Mouse (Mus musculus) spleen, adult 2 months (tissue): ENCODE data around the gene Igfbp7. TPM values are rescaled to one million over a fixed set of nuclear protein-coding genes. Genes with fewer than 3 reads are reported as not detected.

ENCODE experiments used
- DNase-seq, 2 experiments: peaks; one replicate each; pipeline versions ENCODE4 v3.0.0 to v3.0.0-alpha.2; 2012 to 2021; ENCODE audit warnings: low spot score in 2 of 2, low read depth in 1 of 2
- H3K27ac ChIP-seq: fragments of 200-500 bp; 2 replicates; pipeline ENCODE4 v1.5.1; 2012; ENCODE audit warnings: low read length, inconsistent platforms; ENCODE audit not compliant: insufficient read depth
- H3K27me3 ChIP-seq: fragments of 200-500 bp; 2 replicates; pipeline ENCODE4 v1.6.1; 2012; ENCODE audit warnings: mild to moderate bottlenecking, moderate library complexity, low read length, inconsistent platforms; ENCODE audit not compliant: control insufficient read depth, insufficient read depth
- H3K36me3 ChIP-seq: fragments of 200-500 bp; 2 replicates; pipeline ENCODE4 v1.6.1; 2012; ENCODE audit warnings: mild to moderate bottlenecking, low read length, inconsistent platforms; ENCODE audit not compliant: control insufficient read depth, insufficient read depth
- H3K4me1 ChIP-seq: fragments of 200-500 bp; 2 replicates; pipeline ENCODE4 v1.6.1; 2011; ENCODE audit warnings: inconsistent platforms; ENCODE audit not compliant: control insufficient read depth, insufficient read depth, insufficient read length
- H3K4me3 ChIP-seq: fragments of 200-500 bp; 2 replicates; pipeline ENCODE4 v1.5.1; 2011; ENCODE audit warnings: mild to moderate bottlenecking, inconsistent platforms; ENCODE audit not compliant: insufficient read depth, insufficient read length; ENCODE audit errors: extremely low read depth
- CTCF ChIP-seq: fragments of 200-500 bp; IDR thresholded peaks from 2 replicates; pipeline ENCODE4 v1.5.1; 2011; ENCODE audit warnings: mild to moderate bottlenecking, inconsistent platforms; ENCODE audit not compliant: insufficient read depth, insufficient read length, insufficient replicate concordance; ENCODE audit errors: extremely low read depth
- POLR2A ChIP-seq: fragments of 200-500 bp; IDR thresholded peaks from 2 replicates; pipeline ENCODE4 v1.6.1; 2011; ENCODE audit warnings: low read depth, low read length, inconsistent platforms
- WGBS: fragments of 180-500 bp; shearing (Covaris S2); methylation state at CpG from one replicate; pipeline ENCODE4 v1.1.7; 2018; 5-methylcytosine and 5-hydroxymethylcytosine counted together
- polyA plus RNA-seq: library from polyadenylated mRNA; depleted of rRNA; stranded (reverse); fragments of >200 nt; gene quantifications from 2 replicates; pipeline ENCODE4 v1.2.3, GENCODE M21; 2012

The Igfbp7 gene
- polyA plus RNA-seq, 1 experiment = 2,807 TPM

DNA sequence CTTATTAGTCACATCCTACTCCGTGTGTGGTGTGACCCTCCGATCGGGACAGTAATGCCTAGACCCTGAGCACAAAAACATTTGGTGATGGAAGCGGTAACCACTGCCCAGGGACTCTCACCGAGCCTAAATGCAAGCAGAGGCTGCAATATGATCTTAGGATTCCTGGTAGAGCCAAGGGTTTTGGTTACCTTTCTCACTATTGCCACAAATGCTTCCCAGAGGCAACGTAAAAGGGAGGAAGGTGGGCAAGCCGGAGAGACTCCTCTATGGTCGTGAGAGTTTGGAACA, 20.5 kb downstream of the Igfbp7 start:
- Histone ChIP-seq H3K36me3 (no peaks in the 10 kb centered on the region), H3K27ac (no peak overlapping the region), H3K27me3 (no peaks in the 10 kb centered on the region), H3K4me1 (peaks cover 5% of the 10 kb centered on the region), H3K4me3 (no peak overlapping the region)
- no peak for TF ChIP-seq POLR2A
- no peak for DNase-seq
- WGBS = 86% methylated on average over 8 of the region's 8 CpGs

DNA sequence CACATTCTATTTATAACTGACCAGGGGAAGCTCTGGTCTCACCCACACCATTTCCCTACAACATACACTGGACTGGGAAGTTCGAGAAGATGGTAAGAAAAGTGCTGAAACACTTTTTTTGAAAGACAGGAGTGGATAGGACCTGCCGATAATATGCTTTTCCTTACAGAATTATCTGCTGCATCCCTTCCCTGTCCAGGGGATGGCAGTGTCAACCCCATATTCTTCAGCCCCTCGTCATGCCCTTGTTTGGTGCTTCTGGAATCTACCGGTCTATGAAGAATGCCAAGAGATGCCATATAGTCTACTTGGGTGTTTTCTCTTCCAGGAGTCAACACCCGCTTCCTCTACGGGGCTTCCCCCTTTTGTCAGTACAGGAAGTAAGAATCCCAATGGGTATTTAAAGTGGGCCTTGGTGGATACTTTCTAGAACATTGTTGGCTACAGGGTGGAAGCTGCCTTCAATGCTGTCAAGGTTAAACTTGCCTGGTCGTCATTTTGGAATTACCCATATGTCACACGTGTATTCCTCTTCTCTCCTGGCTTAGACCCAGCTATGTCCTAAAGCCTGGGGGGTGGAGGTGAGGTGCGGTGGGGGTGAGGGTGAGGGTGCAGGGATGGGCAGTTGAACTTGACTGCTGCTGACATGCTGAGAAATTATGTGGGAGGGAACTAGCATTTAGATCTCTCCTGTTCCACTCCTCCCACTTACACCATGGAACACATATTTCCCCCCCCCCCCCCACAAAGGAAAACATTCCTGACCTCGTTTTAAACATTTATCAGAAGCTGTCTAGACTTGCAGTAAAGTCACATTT, 21.0 kb downstream of the Igfbp7 start:
- Histone ChIP-seq H3K4me3 (no peak overlapping the region), H3K27me3 (no peaks in the 10 kb centered on the region), H3K27ac (no peak overlapping the region), H3K4me1 (peaks cover 5% of the 10 kb centered on the region), H3K36me3 (no peaks in the 10 kb centered on the region)
- TF ChIP-seq POLR2A (no peak), CTCF (no peak)
- 38% methylated on average over 10 of the region's 10 CpGs for WGBS
- DNase-seq = no peak

DNA sequence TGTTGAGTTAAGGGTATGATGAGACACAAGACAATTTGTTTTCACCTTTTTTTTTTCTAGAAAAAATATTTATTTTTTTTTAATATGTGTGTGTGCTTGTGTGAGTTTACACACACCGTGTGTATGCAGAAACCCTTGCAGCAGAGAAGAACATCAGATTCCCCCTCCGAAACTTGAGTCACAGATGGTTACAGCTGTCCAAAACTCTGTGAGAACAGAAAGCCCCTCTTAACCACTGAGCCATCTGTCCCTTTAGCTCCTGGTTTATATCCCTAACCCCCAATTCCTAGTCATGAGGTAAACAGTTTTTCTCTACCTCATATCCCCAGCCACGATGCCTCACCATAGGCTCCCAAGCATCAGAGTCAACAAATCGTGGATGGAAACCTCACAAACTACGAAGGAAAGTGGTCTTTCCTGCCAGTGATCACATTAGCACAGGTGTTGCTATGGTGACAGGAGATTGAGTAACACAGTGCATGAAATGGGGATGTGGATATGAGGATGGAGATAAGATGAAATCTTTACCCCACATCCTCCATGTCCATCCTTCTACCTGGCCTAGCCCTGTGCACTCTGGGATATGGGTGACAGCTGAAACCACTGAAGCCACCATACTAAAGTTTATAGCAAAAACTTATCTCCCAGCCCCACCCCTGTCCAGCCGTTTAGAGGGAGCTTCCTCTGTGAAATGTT, 21.8 kb downstream of the Igfbp7 start:
- H3K36me3 ChIP-seq = no peaks in the 10 kb centered on the region
- 45% methylated on average over 6 of the region's 6 CpGs for WGBS
- peaks cover 5% of the 10 kb centered on the region for H3K4me1 ChIP-seq
- H3K4me3 ChIP-seq = no peak overlapping the region
- no peak overlapping the region for H3K27ac ChIP-seq
- TF ChIP-seq POLR2A (no peak), CTCF (no peak)
- H3K27me3 ChIP-seq = no peaks in the 10 kb centered on the region
- DNase-seq = no peak

DNA sequence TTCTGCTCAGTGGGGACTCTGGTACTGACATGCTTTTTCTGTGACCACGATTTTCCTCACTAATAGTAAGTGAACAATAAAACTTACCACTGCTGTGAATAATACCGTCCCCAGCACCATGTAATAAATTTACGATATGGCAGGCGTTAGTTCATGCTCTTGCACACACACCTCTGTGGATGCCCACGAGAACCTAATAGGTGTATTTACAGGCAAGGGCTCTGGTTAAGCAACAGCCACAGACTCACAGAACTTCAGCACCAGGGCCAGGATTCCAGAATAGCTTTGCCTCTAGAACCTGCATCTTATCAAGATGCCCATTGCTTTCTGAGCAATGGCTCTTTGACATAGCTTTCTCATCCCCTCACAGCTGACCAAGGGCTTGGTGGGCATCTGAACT, 22.6 kb downstream of the Igfbp7 start:
- H3K27me3 ChIP-seq = no peaks in the 10 kb centered on the region
- no peak overlapping the region for H3K4me3 ChIP-seq
- H3K4me1 ChIP-seq = peaks cover 5% of the 10 kb centered on the region
- no peak overlapping the region for H3K27ac ChIP-seq
- TF ChIP-seq CTCF = no peak
- no peak for TF ChIP-seq POLR2A
- DNase-seq = no peak
- WGBS = 76% methylated on average over 5 of the region's 5 CpGs
- no peaks in the 10 kb centered on the region for H3K36me3 ChIP-seq

DNA sequence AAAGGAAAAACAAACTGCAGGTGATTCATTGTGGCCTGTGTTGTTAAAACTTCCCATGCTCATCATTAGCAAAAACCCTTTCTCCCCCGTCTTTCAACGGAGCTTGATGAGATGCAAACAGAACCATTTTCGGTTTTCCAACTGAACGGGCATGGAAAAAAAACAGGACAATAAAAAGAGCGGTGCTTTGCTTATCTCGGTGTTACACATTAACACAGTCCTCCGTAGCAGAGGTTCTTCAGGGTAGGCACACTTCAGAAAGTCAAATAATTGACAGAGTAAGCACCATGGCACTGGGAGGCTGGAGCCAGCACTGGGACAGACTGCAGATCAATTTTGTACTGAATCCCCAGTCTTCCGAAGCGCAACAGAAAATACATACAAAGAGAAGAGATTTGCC, 23.1 kb downstream of the Igfbp7 start:
- H3K36me3 ChIP-seq = no peaks in the 10 kb centered on the region
- 82% methylated on average over 9 of the region's 9 CpGs for WGBS
- no peak for DNase-seq
- H3K27me3 ChIP-seq = no peaks in the 10 kb centered on the region
- TF ChIP-seq POLR2A (no peak), CTCF (no peak)
- peaks cover 5% of the 10 kb centered on the region for H3K4me1 ChIP-seq
- H3K4me3 ChIP-seq = no peak overlapping the region
- H3K27ac ChIP-seq = no peak overlapping the region

DNA sequence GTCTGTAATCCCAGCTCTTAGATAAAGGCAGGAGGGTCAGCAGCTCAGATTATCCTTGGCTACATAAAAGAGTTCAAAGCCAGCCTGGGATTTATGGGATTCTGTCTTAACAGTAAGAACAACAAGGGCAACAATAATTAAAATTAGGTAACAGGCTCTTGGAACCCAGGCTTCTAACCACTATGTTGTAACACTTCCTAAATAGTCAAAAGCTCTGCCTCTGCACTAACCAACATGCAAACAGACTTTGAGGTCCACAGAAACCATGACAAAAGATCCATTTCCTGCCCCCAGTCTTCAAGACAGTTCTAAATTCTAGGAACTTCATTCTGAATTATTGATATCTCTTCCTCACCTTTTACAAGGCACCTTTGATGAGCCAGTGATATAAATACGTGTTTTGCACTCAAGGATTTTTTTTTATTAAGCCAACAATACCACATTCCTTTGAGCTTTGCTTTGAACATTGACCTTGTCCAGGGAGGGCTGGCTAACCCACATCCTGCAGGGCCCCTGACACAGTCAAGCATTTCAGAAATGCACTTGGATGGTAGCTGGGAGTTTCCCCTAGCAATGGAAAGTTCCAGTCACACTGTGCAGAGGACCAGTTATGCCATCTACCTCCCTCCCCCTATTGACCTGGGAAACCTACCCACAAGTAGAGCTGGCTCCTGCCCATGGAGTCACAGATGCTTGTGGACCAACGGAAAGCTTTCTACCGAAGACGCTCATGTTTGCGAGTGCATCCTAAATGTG, 23.9 kb downstream of the Igfbp7 start:
- no peak for TF ChIP-seq CTCF
- TF ChIP-seq POLR2A = no peak
- H3K36me3 ChIP-seq = no peaks in the 10 kb centered on the region
- WGBS = 57% methylated on average over 5 of the region's 5 CpGs
- no peak overlapping the region for H3K4me3 ChIP-seq
- H3K27ac ChIP-seq = peak overlapping the region; percentile 8; the same call in 1 of the 2 replicates
- no peak for DNase-seq
- H3K4me1 ChIP-seq = peaks cover 5% of the 10 kb centered on the region
- no peaks in the 10 kb centered on the region for H3K27me3 ChIP-seq
